Mouse (Mus musculus): Measurements from ENCODE around the gene Plcb4. TPM values are rescaled to one million over a fixed set of nuclear protein-coding genes. Genes with fewer than 3 reads are reported as not detected.

The Plcb4 gene
- polyA plus RNA-seq, 1 experiment from 2014 or later: 8.6 TPM

- H3K27ac ChIP-seq: no peak overlapping the region
- no peaks in the 10 kb centered on the region for H3K9me3 ChIP-seq (replicated peaks; ENCODE audit: low read length)
- H3K36me3 ChIP-seq (ENCODE audit: insufficient read depth, low read length): no peaks in the 10 kb centered on the region
- H3K9ac ChIP-seq (ENCODE audit: low read depth, low read length): no peak overlapping the region
- ATAC-seq (replicated peaks; ENCODE audit: low FRiP score, low read depth): no peak
- TF ChIP-seq CTCF (IDR thresholded peaks at IDR 0.05; ENCODE audit: low read depth): no peak
- no peak overlapping the region for H3K4me2 ChIP-seq (ENCODE audit: low read length)
- DNase-seq (ENCODE audit: low spot score): peak; percentile 12
- no peaks in the 10 kb centered on the region for H3K27me3 ChIP-seq (ENCODE audit: insufficient read depth, low read length)
- 74% methylated on average over 15 of the region's 15 CpGs for WGBS
- H3K4me1 ChIP-seq (replicated peaks; ENCODE audit: insufficient read depth, low read length): 0 out of 2 replicates have a peak, but pooled peaks cover 2% of the 10 kb centered on the region
- no peak overlapping the region for H3K4me3 ChIP-seq (replicated peaks; ENCODE audit: low read depth, low read length)
These were observed 147.2 kb downstream of the Plcb4 start for GRCm38 (mm10) chr2:135805748-135806685.

DNA sequence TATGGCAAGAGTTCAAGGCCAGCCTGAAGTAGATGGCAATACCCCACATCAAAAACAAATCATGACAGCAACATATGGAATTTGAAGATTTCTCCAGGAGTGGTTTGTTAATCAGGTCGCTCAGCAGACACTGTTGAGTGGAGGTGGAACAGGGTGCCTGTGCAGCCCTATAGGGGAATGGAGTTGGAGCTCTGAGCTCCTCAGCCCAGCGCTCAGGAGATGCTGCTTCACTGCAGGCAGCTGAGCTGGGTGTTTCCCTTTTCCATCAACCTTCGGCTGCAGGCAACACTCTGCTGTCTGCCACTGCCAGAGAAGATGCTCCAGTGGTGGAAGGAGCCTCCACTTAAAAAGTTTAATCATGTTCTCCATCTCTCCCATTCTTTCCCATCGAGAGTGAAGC, 149.5 kb downstream of the Plcb4 start:
- H3K9ac ChIP-seq (ENCODE audit: low read depth, low read length): no peak overlapping the region
- 0 out of 2 replicates have a peak, but pooled peaks cover 2% of the 10 kb centered on the region for H3K4me1 ChIP-seq (replicated peaks; ENCODE audit: insufficient read depth, low read length)
- H3K9me3 ChIP-seq (replicated peaks; ENCODE audit: low read length): no peaks in the 10 kb centered on the region
- H3K27ac ChIP-seq: no peak overlapping the region
- DNase-seq (ENCODE audit: low spot score) (no peak), ATAC-seq (replicated peaks; ENCODE audit: low FRiP score, low read depth) (no peak)
- no peaks in the 10 kb centered on the region for H3K36me3 ChIP-seq (ENCODE audit: insufficient read depth, low read length)
- H3K27me3 ChIP-seq (ENCODE audit: insufficient read depth, low read length): no peaks in the 10 kb centered on the region
- H3K4me2 ChIP-seq (ENCODE audit: low read length): no peak overlapping the region
- WGBS: 85% methylated on average over 4 of the region's 4 CpGs
- H3K4me3 ChIP-seq (replicated peaks; ENCODE audit: low read depth, low read length): no peak overlapping the region
- no peak for TF ChIP-seq CTCF (IDR thresholded peaks at IDR 0.05; ENCODE audit: low read depth)

- Histone ChIP-seq H3K9me3 (replicated peaks; ENCODE audit: low read length) (no peaks in the 10 kb centered on the region), H3K36me3 (ENCODE audit: insufficient read depth, low read length) (no peaks in the 10 kb centered on the region), H3K27ac (peak overlapping the region; percentile 20), H3K9ac (ENCODE audit: low read depth, low read length) (no peak overlapping the region), H3K4me1 (replicated peaks; ENCODE audit: insufficient read depth, low read length) (no peaks in the 10 kb centered on the region), H3K4me2 (ENCODE audit: low read length) (no peak overlapping the region), H3K27me3 (ENCODE audit: insufficient read depth, low read length) (no peaks in the 10 kb centered on the region), H3K4me3 (replicated peaks; ENCODE audit: low read depth, low read length) (no peak overlapping the region)
- WGBS: 48% methylated on average over 6 of the region's 6 CpGs
- DNase-seq (ENCODE audit: low spot score) (peak; percentile 51), ATAC-seq (replicated peaks; ENCODE audit: low FRiP score, low read depth) (peak; percentile 81; the same call in 1 of the 2 replicates)
- TF ChIP-seq CTCF (IDR thresholded peaks at IDR 0.05; ENCODE audit: low read depth): no peak
These were observed 152.0 kb downstream of the Plcb4 start for GRCm38 (mm10) chr2:135810841-135811240.

GRCm38 (mm10) chr2:135811453-135812101, 152.8 kb downstream of the Plcb4 start:
- Histone ChIP-seq H3K27me3 (ENCODE audit: insufficient read depth, low read length) (no peaks in the 10 kb centered on the region), H3K4me3 (replicated peaks; ENCODE audit: low read depth, low read length) (no peak overlapping the region), H3K4me1 (replicated peaks; ENCODE audit: insufficient read depth, low read length) (no peaks in the 10 kb centered on the region), H3K27ac (peak overlapping the region; percentile 70), H3K36me3 (ENCODE audit: insufficient read depth, low read length) (no peaks in the 10 kb centered on the region), H3K9me3 (replicated peaks; ENCODE audit: low read length) (no peaks in the 10 kb centered on the region), H3K4me2 (ENCODE audit: low read length) (no peak overlapping the region), H3K9ac (ENCODE audit: low read depth, low read length) (no peak overlapping the region)
- no peak for TF ChIP-seq CTCF (IDR thresholded peaks at IDR 0.05; ENCODE audit: low read depth)
- ATAC-seq (replicated peaks; ENCODE audit: low FRiP score, low read depth) (peak; percentile 87), DNase-seq (ENCODE audit: low spot score) (peak; percentile 47)
- WGBS: 30% methylated on average over 5 of the region's 5 CpGs

GRCm38 (mm10) chr2:135812701-135813246, 154.0 kb downstream of the Plcb4 start:
- no peak overlapping the region for H3K4me3 ChIP-seq (replicated peaks; ENCODE audit: low read depth, low read length)
- no peaks in the 10 kb centered on the region for H3K27me3 ChIP-seq (ENCODE audit: insufficient read depth, low read length)
- DNase-seq (ENCODE audit: low spot score) (no peak), ATAC-seq (replicated peaks; ENCODE audit: low FRiP score, low read depth) (no peak)
- no peak overlapping the region for H3K9ac ChIP-seq (ENCODE audit: low read depth, low read length)
- H3K4me1 ChIP-seq (replicated peaks; ENCODE audit: insufficient read depth, low read length): no peaks in the 10 kb centered on the region
- TF ChIP-seq CTCF (IDR thresholded peaks at IDR 0.05; ENCODE audit: low read depth): no peak
- 79% methylated on average over 8 of the region's 8 CpGs for WGBS
- no peaks in the 10 kb centered on the region for H3K9me3 ChIP-seq (replicated peaks; ENCODE audit: low read length)
- no peaks in the 10 kb centered on the region for H3K36me3 ChIP-seq (ENCODE audit: insufficient read depth, low read length)
- H3K4me2 ChIP-seq (ENCODE audit: low read length): no peak overlapping the region
- peak overlapping the region; percentile 70 for H3K27ac ChIP-seq

DNA sequence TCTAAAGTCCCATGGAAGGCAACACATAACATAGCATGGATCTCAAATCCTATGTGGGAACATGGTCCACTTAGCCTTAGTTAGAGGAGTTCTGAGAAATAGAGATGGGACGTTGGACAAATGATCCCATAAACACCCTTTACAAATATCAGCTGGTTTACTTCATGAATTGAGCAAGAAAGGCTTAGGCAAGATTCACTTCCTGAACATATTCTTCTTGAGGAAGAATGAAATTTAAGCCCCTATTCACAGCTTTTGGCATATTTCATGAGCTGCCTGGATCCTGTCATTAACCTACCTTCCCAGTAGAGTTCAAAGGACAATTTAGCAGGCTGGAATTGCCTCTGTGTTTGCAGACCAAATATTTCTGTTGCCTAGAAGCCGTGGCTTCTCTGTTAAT, 161.9 kb downstream of the Plcb4 start:
- no peak for DNase-seq (ENCODE audit: low spot score)

More for the DNA sequence above, 161.9 kb downstream of the Plcb4 start:
- no peak overlapping the region for H3K27ac ChIP-seq
- H3K27me3 ChIP-seq (ENCODE audit: insufficient read depth, low read length): no peaks in the 10 kb centered on the region
- no peak for ATAC-seq (replicated peaks; ENCODE audit: low FRiP score, low read depth)
- no peak for TF ChIP-seq CTCF (IDR thresholded peaks at IDR 0.05; ENCODE audit: low read depth)
- H3K4me1 ChIP-seq (replicated peaks; ENCODE audit: insufficient read depth, low read length): no peaks in the 10 kb centered on the region
- no peaks in the 10 kb centered on the region for H3K9me3 ChIP-seq (replicated peaks; ENCODE audit: low read length)
- no peak overlapping the region for H3K4me2 ChIP-seq (ENCODE audit: low read length)
- 40% methylated on average over 2 of the region's 2 CpGs for WGBS
- no peak overlapping the region for H3K9ac ChIP-seq (ENCODE audit: low read depth, low read length)
- no peak overlapping the region for H3K4me3 ChIP-seq (replicated peaks; ENCODE audit: low read depth, low read length)
- H3K36me3 ChIP-seq (ENCODE audit: insufficient read depth, low read length): no peaks in the 10 kb centered on the region

Measured in kidney, postnatal 0 days (tissue).